9 mouse cellular contexts compared by ENCODE assay signal in genomic region chr1:84697136-84697535, GRCm38 (mm10). TPM values are rescaled to one million over a fixed set of nuclear protein-coding genes. Genes with fewer than 3 reads are reported as not detected.
DNase-seq lines count a peak whose midpoint lies in the region; ATAC-seq lines count a peak whose summit lies in the region.
"Had no signal": no experiment of that assay in that cellular context is flagged by ENCODE, and none has a peak within 500 bp of the region (broad histone marks: within the 10 kb centered on the region; RNA-seq: fewer than 3 reads in every experiment).

No protein-coding gene starts in this region.

- H3K4me3 ChIP-seq in embryonic facial prominence, embryonic 14.5 days (ENCODE audit: low read depth, low read length), result no peak overlapping the region
- no peak overlapping the region for H3K4me3 ChIP-seq in midbrain, embryonic 11.5 days (ENCODE audit: low read depth, low read length)
- H3K4me3 ChIP-seq: heart, embryonic 15.5 days had no signal

- peaks cover 39% of the 10 kb centered on the region for H3K27me3 ChIP-seq in embryonic facial prominence, embryonic 14.5 days (replicated peaks; ENCODE audit: control insufficient read depth, insufficient read depth, low read length)
- H3K27me3 ChIP-seq in midbrain, embryonic 11.5 days (ENCODE audit: control insufficient read depth, insufficient read depth, low read length), result no peaks in the 10 kb centered on the region

- no peaks in the 10 kb centered on the region for H3K36me3 ChIP-seq in embryonic facial prominence, embryonic 14.5 days (ENCODE audit: control insufficient read depth, insufficient read depth, low read length)
- H3K36me3 ChIP-seq in midbrain, embryonic 11.5 days (ENCODE audit: control insufficient read depth, insufficient read depth, low read length), result no peaks in the 10 kb centered on the region
- H3K36me3 ChIP-seq: heart, embryonic 15.5 days had no signal

- peak; percentile 18 for DNase-seq in urinary bladder, postnatal 14 days (ENCODE audit: low spot score)
- DNase-seq in urinary bladder, postnatal 4 days (ENCODE audit: low spot score in 2 of 2), result no peak
- DNase-seq in brain, adult 2 months (ENCODE audit: low read depth, low spot score), result peak; percentile 90
- DNase-seq in embryonic facial prominence, embryonic 14.5 days (ENCODE audit: low spot score), result peak; percentile 62
- DNase-seq in layer of hippocampus, adult 9-10 months (ENCODE audit: low spot score), result peak; percentile 71
- peak; percentile 95 for DNase-seq in midbrain, embryonic 11.5 days (ENCODE audit: low spot score, missing footprints)
- peak; percentile 80 for DNase-seq in telencephalon, adult 2 months (ENCODE audit: low read depth, low spot score)
- DNase-seq in yolk sac, embryonic 10.5 days (ENCODE audit: low spot score), result no peak

- H3K9ac ChIP-seq in embryonic facial prominence, embryonic 14.5 days (ENCODE audit: low read depth, low read length), result no peak overlapping the region
- H3K9ac ChIP-seq in midbrain, embryonic 11.5 days (ENCODE audit: low read length), result no peak overlapping the region
- H3K9ac ChIP-seq: heart, embryonic 15.5 days had no signal

- no peak overlapping the region for H3K4me2 ChIP-seq in embryonic facial prominence, embryonic 14.5 days (ENCODE audit: low read depth, low read length)
- H3K4me2 ChIP-seq in midbrain, embryonic 11.5 days, result no peak overlapping the region
- H3K4me2 ChIP-seq: heart, embryonic 15.5 days had no signal

- no peak overlapping the region for H3K27ac ChIP-seq in embryonic facial prominence, embryonic 14.5 days (replicated peaks; ENCODE audit: low read depth, low read length)
- H3K27ac ChIP-seq in midbrain, embryonic 11.5 days (ENCODE audit: low read depth, low read length), result no peak overlapping the region
- H3K27ac ChIP-seq: heart, embryonic 15.5 days had no signal

- ATAC-seq in embryonic facial prominence, embryonic 14.5 days (ENCODE audit: low read depth), result no peak
- ATAC-seq in midbrain, embryonic 11.5 days (ENCODE audit: low FRiP score), result no peak; the same call in 1 of the 2 replicates

- H3K9me3 ChIP-seq in embryonic facial prominence, embryonic 14.5 days (ENCODE audit: control insufficient read depth, low read length), result no peaks in the 10 kb centered on the region
- no peaks in the 10 kb centered on the region for H3K9me3 ChIP-seq in midbrain, embryonic 11.5 days (ENCODE audit: control insufficient read depth, low read length)
- H3K9me3 ChIP-seq: heart, embryonic 15.5 days had no signal

- peaks cover 6% of the 10 kb centered on the region for H3K4me1 ChIP-seq in embryonic facial prominence, embryonic 14.5 days (ENCODE audit: control insufficient read depth, insufficient read depth, low read length)
- H3K4me1 ChIP-seq in midbrain, embryonic 11.5 days (ENCODE audit: control insufficient read depth, insufficient read depth, low read length), result no peaks in the 10 kb centered on the region

- 4% methylated on average over 2 of the region's 2 CpGs for WGBS in embryonic facial prominence, embryonic 14.5 days
- WGBS in midbrain, embryonic 11.5 days, result 8% methylated on average over 2 of the region's 2 CpGs

RNA-seq across cellular contexts. Expression of gene Dner, which starts 1.1 kb away (rescaled TPM):
- 12.6 and 13.3 TPM in 2 replicates for polyA plus RNA-seq in embryonic facial prominence, embryonic 14.5 days (2014; fragmentation: Nextera tagmentation; extraction: Ambion mirVana)
- 28.1 and 29.1 TPM in 2 replicates for polyA plus RNA-seq in midbrain, embryonic 11.5 days (2014; fragmentation: Nextera tagmentation; extraction: Ambion mirVana)

Comparison
In these comparisons a context has a peak if more than half of its experiments do, and no peak if none do; other contexts are left out.
1. DNase-seq: peak in urinary bladder, postnatal 14 days (single experiment), brain, adult 2 months (single experiment), embryonic facial prominence, embryonic 14.5 days (single experiment), layer of hippocampus, adult 9-10 months (single experiment), midbrain, embryonic 11.5 days (single experiment) and telencephalon, adult 2 months (single experiment); none in urinary bladder, postnatal 4 days (0 of 2) and yolk sac, embryonic 10.5 days (single experiment).